Mouse (Mus musculus): ENCODE data around the gene Nkx2-5.

Gene Nkx2-5

GRCm38 (mm10) chr17:26850358-26851135 lies 5.7 kb upstream of the Nkx2-5 start:
- no peak for DNase-seq (ENCODE audit: extremely low read depth, low read depth, low spot score)

GRCm38 (mm10) chr17:26849746-26850357 lies 5.0 kb upstream of the Nkx2-5 start:
- DNase-seq (ENCODE audit: extremely low read depth, low read depth, low spot score), result no peak

GRCm38 (mm10) chr17:26849106-26849745 lies 4.4 kb upstream of the Nkx2-5 start:
- no peak for DNase-seq (ENCODE audit: extremely low read depth, low read depth, low spot score)

- DNase-seq (ENCODE audit: extremely low read depth, low read depth, low spot score), result no peak
These were observed 3.4 kb upstream of the Nkx2-5 start for GRCm38 (mm10) chr17:26848236-26848635.

GRCm38 (mm10) chr17:26847801-26848200 lies 3.0 kb upstream of the Nkx2-5 start:
- DNase-seq (ENCODE audit: extremely low read depth, low read depth, low spot score), result no peak

- no peak for DNase-seq (ENCODE audit: extremely low read depth, low read depth, low spot score)
These were observed 1.6 kb upstream of the Nkx2-5 start for GRCm38 (mm10) chr17:26846411-26846810.

- no peak for DNase-seq (ENCODE audit: extremely low read depth, low read depth, low spot score)
These were observed 591 bp upstream of the Nkx2-5 start for GRCm38 (mm10) chr17:26845149-26846050.

- no peak for DNase-seq (ENCODE audit: extremely low read depth, low read depth, low spot score)
These were observed 398 bp downstream of the Nkx2-5 start for GRCm38 (mm10) chr17:26844371-26844851.

GRCm38 (mm10) chr17:26843696-26844236 lies 1.0 kb downstream of the Nkx2-5 start:
- no peak for DNase-seq (ENCODE audit: extremely low read depth, low read depth, low spot score)

GRCm38 (mm10) chr17:26843229-26843567 lies 1.6 kb downstream of the Nkx2-5 start:
- DNase-seq (ENCODE audit: extremely low read depth, low read depth, low spot score), result no peak

- DNase-seq (ENCODE audit: extremely low read depth, low read depth, low spot score), result no peak
These were observed 2.2 kb downstream of the Nkx2-5 start for GRCm38 (mm10) chr17:26842431-26843228.

- no peak for DNase-seq (ENCODE audit: extremely low read depth, low read depth, low spot score)
These were observed 2.8 kb downstream of the Nkx2-5 start for GRCm38 (mm10) chr17:26841981-26842380.

- DNase-seq (ENCODE audit: extremely low read depth, low read depth, low spot score), result no peak
These were observed 3.7 kb downstream of the Nkx2-5 start for GRCm38 (mm10) chr17:26840922-26841731.

GRCm38 (mm10) chr17:26840439-26840780 lies 4.4 kb downstream of the Nkx2-5 start:
- DNase-seq (ENCODE audit: extremely low read depth, low read depth, low spot score), result no peak

- DNase-seq (ENCODE audit: extremely low read depth, low read depth, low spot score), result no peak
These were observed 4.9 kb downstream of the Nkx2-5 start for GRCm38 (mm10) chr17:26839718-26840438.

- DNase-seq (ENCODE audit: extremely low read depth, low read depth, low spot score), result no peak
These were observed 5.7 kb downstream of the Nkx2-5 start for GRCm38 (mm10) chr17:26838911-26839717.

- no peak for DNase-seq (ENCODE audit: extremely low read depth, low read depth, low spot score)
These were observed 6.5 kb downstream of the Nkx2-5 start for GRCm38 (mm10) chr17:26838191-26838910.
